Mouse (Mus musculus): ENCODE measurements around the gene Yrdc. TPM values are rescaled to one million over a fixed set of nuclear protein-coding genes. Genes with fewer than 3 reads are reported as not detected.

Yrdc gene
- polyA plus RNA-seq, 1 experiment from 2014 or later: 46.8 TPM

DNA sequence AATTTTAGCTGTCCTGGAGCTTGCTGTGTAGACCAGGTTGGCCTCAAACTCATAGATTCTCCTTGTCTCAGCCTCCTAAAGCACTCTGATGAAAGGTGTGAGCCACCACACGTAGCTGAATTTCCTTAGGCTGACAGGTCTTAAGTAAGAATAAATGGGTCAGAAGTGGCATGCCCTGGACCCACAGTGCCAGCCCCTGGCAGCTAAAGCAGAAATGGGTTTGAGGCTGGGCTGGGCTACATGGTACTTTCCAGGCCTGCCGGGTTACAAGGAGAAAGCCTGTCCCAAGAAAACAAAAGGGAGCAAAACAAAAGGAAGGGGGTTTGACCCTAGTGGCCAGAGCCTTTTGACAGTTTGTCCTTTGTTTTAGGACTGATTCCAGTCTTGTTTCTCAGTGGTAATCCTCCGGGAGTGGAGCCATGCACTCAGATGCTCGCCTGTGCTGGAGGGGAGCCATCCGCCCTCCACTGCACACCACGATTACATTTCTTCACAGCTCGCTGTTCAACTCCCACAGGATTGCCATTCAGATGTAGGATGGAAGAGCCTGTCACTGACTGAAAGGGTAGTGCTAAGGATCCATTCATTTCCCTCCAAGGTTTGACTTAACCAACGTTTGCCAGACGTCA lies 39.0 kb upstream of the Yrdc start:
- Histone ChIP-seq H3K4me1 (ENCODE audit: control insufficient read depth, insufficient read depth, low read length) (no peaks in the 10 kb centered on the region), H3K27me3 (ENCODE audit: control insufficient read depth, insufficient read depth, low read length) (no peaks in the 10 kb centered on the region), H3K4me3 (ENCODE audit: low read depth, low read length) (no peak overlapping the region), H3K36me3 (ENCODE audit: control insufficient read depth, insufficient read depth, low read length) (no peaks in the 10 kb centered on the region; the same call in 1 of the 2 replicates), H3K9me3 (ENCODE audit: control insufficient read depth, low read length) (no peaks in the 10 kb centered on the region), H3K9ac (ENCODE audit: low read length) (no peak overlapping the region), H3K4me2 (ENCODE audit: low read depth, severe bottlenecking) (no peak overlapping the region), H3K27ac (replicated peaks; ENCODE audit: low read depth, low read length) (no peak overlapping the region)
- no peak for DNase-seq (ENCODE audit: low spot score)
- ATAC-seq (ENCODE audit: insufficient number of reproducible peaks, low FRiP score, low TSS enrichment, low read depth): no peak
- 80% methylated on average over 9 of the region's 9 CpGs for WGBS

DNA sequence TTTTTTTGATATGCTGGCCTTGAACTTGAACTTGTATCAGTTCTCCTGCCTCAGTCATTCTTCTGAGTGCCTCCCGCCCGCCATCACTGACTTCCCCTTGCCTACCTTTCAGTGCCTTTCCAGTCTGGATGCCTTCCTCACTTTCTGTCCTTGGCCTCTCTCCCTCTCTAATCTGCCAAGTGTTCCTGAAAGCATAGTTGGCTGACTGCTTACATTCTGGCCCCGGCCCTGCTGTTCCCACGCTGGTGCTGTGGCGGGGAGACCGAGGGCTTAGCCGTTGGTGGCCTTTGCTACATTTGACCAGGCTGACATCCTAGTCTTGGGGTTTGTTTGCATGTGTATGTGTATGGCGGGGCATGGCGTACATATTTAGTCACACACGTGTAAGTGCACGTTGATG lies 34.6 kb upstream of the Yrdc start:
- Histone ChIP-seq H3K36me3 (ENCODE audit: control insufficient read depth, insufficient read depth, low read length) (no peaks in the 10 kb centered on the region; the same call in 1 of the 2 replicates), H3K4me2 (ENCODE audit: low read depth, severe bottlenecking) (no peak overlapping the region), H3K4me1 (ENCODE audit: control insufficient read depth, insufficient read depth, low read length) (no peaks in the 10 kb centered on the region), H3K27ac (replicated peaks; ENCODE audit: low read depth, low read length) (no peak overlapping the region), H3K27me3 (ENCODE audit: control insufficient read depth, insufficient read depth, low read length) (no peaks in the 10 kb centered on the region), H3K9ac (ENCODE audit: low read length) (no peak overlapping the region), H3K4me3 (ENCODE audit: low read depth, low read length) (no peak overlapping the region), H3K9me3 (ENCODE audit: control insufficient read depth, low read length) (no peaks in the 10 kb centered on the region)
- DNase-seq (ENCODE audit: low spot score) (no peak), ATAC-seq (ENCODE audit: insufficient number of reproducible peaks, low FRiP score, low TSS enrichment, low read depth) (no peak)
- 94% methylated on average over 11 of the region's 11 CpGs for WGBS

- Histone ChIP-seq H3K36me3 (ENCODE audit: control insufficient read depth, insufficient read depth, low read length) (peaks cover 2% of the 10 kb centered on the region; the same call in 1 of the 2 replicates), H3K9ac (ENCODE audit: low read length) (no peak overlapping the region), H3K4me1 (ENCODE audit: control insufficient read depth, insufficient read depth, low read length) (no peaks in the 10 kb centered on the region), H3K4me3 (ENCODE audit: low read depth, low read length) (no peak overlapping the region), H3K4me2 (ENCODE audit: low read depth, severe bottlenecking) (no peak overlapping the region), H3K27me3 (ENCODE audit: control insufficient read depth, insufficient read depth, low read length) (no peaks in the 10 kb centered on the region), H3K9me3 (ENCODE audit: control insufficient read depth, low read length) (no peaks in the 10 kb centered on the region), H3K27ac (replicated peaks; ENCODE audit: low read depth, low read length) (no peak overlapping the region)
- DNase-seq (ENCODE audit: low spot score) (no peak), ATAC-seq (ENCODE audit: insufficient number of reproducible peaks, low FRiP score, low TSS enrichment, low read depth) (no peak)
- 24% methylated on average over 6 of the region's 6 CpGs for WGBS
These were observed 32.7 kb upstream of the Yrdc start for GRCm38 (mm10) chr4:124817803-124818202.

GRCm38 (mm10) chr4:124818832-124819231 lies 31.6 kb upstream of the Yrdc start:
- H3K27ac ChIP-seq (replicated peaks; ENCODE audit: low read depth, low read length): no peak overlapping the region
- no peak overlapping the region for H3K4me3 ChIP-seq (ENCODE audit: low read depth, low read length)
- H3K4me1 ChIP-seq (ENCODE audit: control insufficient read depth, insufficient read depth, low read length): no peaks in the 10 kb centered on the region
- WGBS: 94% methylated on average over 4 of the region's 4 CpGs
- no peaks in the 10 kb centered on the region for H3K9me3 ChIP-seq (ENCODE audit: control insufficient read depth, low read length)
- H3K27me3 ChIP-seq (ENCODE audit: control insufficient read depth, insufficient read depth, low read length): no peaks in the 10 kb centered on the region
- ATAC-seq (ENCODE audit: insufficient number of reproducible peaks, low FRiP score, low TSS enrichment, low read depth) (no peak), DNase-seq (ENCODE audit: low spot score) (no peak)
- H3K36me3 ChIP-seq (ENCODE audit: control insufficient read depth, insufficient read depth, low read length): peaks cover 6% of the 10 kb centered on the region; the same call in 1 of the 2 replicates
- no peak overlapping the region for H3K9ac ChIP-seq (ENCODE audit: low read length)
- no peak overlapping the region for H3K4me2 ChIP-seq (ENCODE audit: low read depth, severe bottlenecking)

DNA sequence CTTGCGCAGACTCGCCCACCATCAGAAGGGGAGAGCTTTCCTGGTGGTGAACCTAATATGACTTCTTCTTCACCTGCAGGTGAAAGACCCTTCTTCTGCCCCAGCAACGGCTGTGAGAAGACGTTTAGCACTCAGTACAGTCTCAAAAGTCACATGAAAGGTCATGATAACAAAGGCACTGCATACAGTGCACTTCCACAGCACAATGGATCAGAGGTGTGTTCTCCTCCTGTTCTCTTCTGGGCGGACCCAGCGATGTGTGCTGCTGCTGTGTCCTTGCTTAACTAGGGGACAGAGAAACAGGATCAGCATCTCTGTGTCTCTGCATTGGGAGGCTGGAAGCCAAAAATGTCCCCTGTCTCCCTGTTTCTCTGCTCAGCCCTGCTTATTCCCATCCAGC lies 25.5 kb upstream of the Yrdc start:
- H3K27ac ChIP-seq (replicated peaks; ENCODE audit: low read depth, low read length): no peak overlapping the region
- WGBS: 95% methylated on average over 6 of the region's 6 CpGs
- H3K9me3 ChIP-seq (ENCODE audit: control insufficient read depth, low read length): no peaks in the 10 kb centered on the region
- no peak overlapping the region for H3K4me2 ChIP-seq (ENCODE audit: low read depth, severe bottlenecking)
- no peak overlapping the region for H3K9ac ChIP-seq (ENCODE audit: low read length)
- H3K27me3 ChIP-seq (ENCODE audit: control insufficient read depth, insufficient read depth, low read length): no peaks in the 10 kb centered on the region
- DNase-seq (ENCODE audit: low spot score): no peak
- H3K36me3 ChIP-seq (ENCODE audit: control insufficient read depth, insufficient read depth, low read length): peaks cover 11% of the 10 kb centered on the region; the same call in 1 of the 2 replicates
- no peak for ATAC-seq (ENCODE audit: insufficient number of reproducible peaks, low FRiP score, low TSS enrichment, low read depth)
- H3K4me3 ChIP-seq (ENCODE audit: low read depth, low read length): no peak overlapping the region
- H3K4me1 ChIP-seq (ENCODE audit: control insufficient read depth, insufficient read depth, low read length): no peaks in the 10 kb centered on the region

DNA sequence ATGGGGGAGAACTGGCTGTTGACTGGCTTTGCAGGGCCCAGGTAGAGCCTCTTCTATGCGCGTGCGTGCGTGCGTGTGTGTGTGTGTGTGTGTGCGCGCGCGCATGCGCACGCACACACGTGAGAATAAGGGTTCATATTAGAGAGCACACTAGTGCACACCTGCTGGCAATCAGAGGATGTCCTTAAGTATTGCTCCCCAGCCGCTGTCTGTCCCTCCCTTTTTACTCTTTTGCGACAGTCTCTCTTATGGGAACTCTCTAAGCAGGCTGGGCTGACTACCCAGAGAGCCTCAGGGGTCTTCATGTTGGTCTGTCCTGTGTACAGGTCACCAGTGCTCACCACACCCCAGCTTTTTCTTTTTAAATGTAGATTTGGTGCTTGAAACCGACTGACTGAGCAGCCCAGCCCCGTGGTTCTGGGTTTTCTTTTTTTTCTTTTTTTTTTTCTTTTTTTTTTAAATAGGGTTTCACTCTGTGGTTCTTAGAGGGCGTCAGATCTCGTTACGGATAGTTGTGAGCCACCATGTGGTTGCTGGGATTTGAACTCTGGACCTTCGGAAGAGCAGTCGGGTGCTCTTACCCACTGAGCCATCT lies 25.0 kb upstream of the Yrdc start:
- Histone ChIP-seq H3K4me3 (ENCODE audit: low read depth, low read length) (no peak overlapping the region), H3K4me1 (ENCODE audit: control insufficient read depth, insufficient read depth, low read length) (no peaks in the 10 kb centered on the region), H3K9ac (ENCODE audit: low read length) (no peak overlapping the region), H3K27me3 (ENCODE audit: control insufficient read depth, insufficient read depth, low read length) (no peaks in the 10 kb centered on the region), H3K36me3 (ENCODE audit: control insufficient read depth, insufficient read depth, low read length) (peaks cover 11% of the 10 kb centered on the region; the same call in 1 of the 2 replicates), H3K27ac (replicated peaks; ENCODE audit: low read depth, low read length) (no peak overlapping the region), H3K4me2 (ENCODE audit: low read depth, severe bottlenecking) (no peak overlapping the region), H3K9me3 (ENCODE audit: control insufficient read depth, low read length) (no peaks in the 10 kb centered on the region)
- 96% methylated on average over 21 of the region's 21 CpGs for WGBS
- ATAC-seq (ENCODE audit: insufficient number of reproducible peaks, low FRiP score, low TSS enrichment, low read depth) (no peak), DNase-seq (ENCODE audit: low spot score) (no peak)

- no peaks in the 10 kb centered on the region for H3K4me1 ChIP-seq (ENCODE audit: control insufficient read depth, insufficient read depth, low read length)
- DNase-seq (ENCODE audit: low spot score) (no peak), ATAC-seq (ENCODE audit: insufficient number of reproducible peaks, low FRiP score, low TSS enrichment, low read depth) (no peak)
- H3K9me3 ChIP-seq (ENCODE audit: control insufficient read depth, low read length): no peaks in the 10 kb centered on the region
- H3K9ac ChIP-seq (ENCODE audit: low read length): no peak overlapping the region
- peaks cover 4% of the 10 kb centered on the region; the same call in 1 of the 2 replicates for H3K36me3 ChIP-seq (ENCODE audit: control insufficient read depth, insufficient read depth, low read length)
- H3K27me3 ChIP-seq (ENCODE audit: control insufficient read depth, insufficient read depth, low read length): no peaks in the 10 kb centered on the region
- no peak overlapping the region for H3K27ac ChIP-seq (replicated peaks; ENCODE audit: low read depth, low read length)
- H3K4me2 ChIP-seq (ENCODE audit: low read depth, severe bottlenecking): no peak overlapping the region
- 83% methylated on average over 5 of the region's 5 CpGs for WGBS
- H3K4me3 ChIP-seq (ENCODE audit: low read depth, low read length): no peak overlapping the region
These were observed 20.8 kb upstream of the Yrdc start for GRCm38 (mm10) chr4:124829671-124830070.

GRCm38 (mm10) chr4:124832796-124833195 lies 17.7 kb upstream of the Yrdc start:
- Histone ChIP-seq H3K9ac (ENCODE audit: low read length) (no peak overlapping the region), H3K27ac (replicated peaks; ENCODE audit: low read depth, low read length) (no peak overlapping the region), H3K4me3 (ENCODE audit: low read depth, low read length) (no peak overlapping the region), H3K36me3 (ENCODE audit: control insufficient read depth, insufficient read depth, low read length) (no peaks in the 10 kb centered on the region; the same call in none of the 2 replicates), H3K4me2 (ENCODE audit: low read depth, severe bottlenecking) (no peak overlapping the region), H3K4me1 (ENCODE audit: control insufficient read depth, insufficient read depth, low read length) (no peaks in the 10 kb centered on the region), H3K27me3 (ENCODE audit: control insufficient read depth, insufficient read depth, low read length) (no peaks in the 10 kb centered on the region), H3K9me3 (ENCODE audit: control insufficient read depth, low read length) (no peaks in the 10 kb centered on the region)
- 95% methylated on average over 10 of the region's 10 CpGs for WGBS
- DNase-seq (ENCODE audit: low spot score): no peak
- ATAC-seq (ENCODE audit: insufficient number of reproducible peaks, low FRiP score, low TSS enrichment, low read depth): no peak

All from limb, embryonic 11.5 days (tissue).